Mouse (Mus musculus) liver, embryonic 16.5 days (tissue): ENCODE data around the gene Zfp872. TPM values are rescaled to one million over a fixed set of nuclear protein-coding genes. Genes with fewer than 3 reads are reported as not detected.

Source experiments
- ATAC-seq: fragments of 200-750 bp; cut with Nextera tagmentation; 2 replicates; pipeline ENCODE4 v1.8.0; 2017; ENCODE audit warnings: low read depth, mild to moderate bottlenecking, moderate number of reproducible peaks, moderate library complexity
- H3K27ac ChIP-seq: fragments of 300-500 bp; sonication (generic); 2 replicates; pipeline ENCODE4 v1.5.1; 2014; ENCODE audit warnings: mild to moderate bottlenecking, low read length
- H3K27me3 ChIP-seq: fragments of 300-500 bp; sonication (generic); 2 replicates; pipeline ENCODE4 v1.6.1; 2014; ENCODE audit warnings: low read depth, low read length, mixed read lengths; ENCODE audit not compliant: control insufficient read depth, insufficient read depth
- H3K36me3 ChIP-seq: fragments of 300-500 bp; sonication (generic); 2 replicates; pipeline ENCODE4 v1.6.1; 2014; ENCODE audit warnings: mild to moderate bottlenecking; ENCODE audit not compliant: control insufficient read depth, insufficient read depth
- H3K4me1 ChIP-seq: fragments of 300-500 bp; sonication (generic); 2 replicates; pipeline ENCODE4 v1.6.1; 2014; ENCODE audit warnings: low read depth, low read length, mixed read lengths; ENCODE audit not compliant: control insufficient read depth
- H3K4me2 ChIP-seq: fragments of 300-500 bp; sonication (generic); 2 replicates; pipeline ENCODE4 v1.6.1; 2014; ENCODE audit warnings: low read depth, low read length, mixed read lengths
- H3K4me3 ChIP-seq: fragments of 300-500 bp; sonication (generic); 2 replicates; pipeline ENCODE4 v1.5.1; 2014; ENCODE audit warnings: low read depth, mild to moderate bottlenecking, low read length
- H3K9ac ChIP-seq: fragments of 300-500 bp; sonication (generic); 2 replicates; pipeline ENCODE4 v1.6.1; 2014; ENCODE audit warnings: low read depth, low read length
- H3K9me3 ChIP-seq: fragments of 300-500 bp; sonication (generic); replicated peaks from 2 replicates; pipeline ENCODE4 v1.6.1; 2016; ENCODE audit warnings: low read length; ENCODE audit not compliant: control insufficient read depth
- WGBS: fragments of 180-500 bp; shearing (Covaris S2); extraction: QIAGEN DNeasy Blood & Tissue Kit; methylation state at CpG from one replicate; pipeline ENCODE4 v1.1.7; 2014; ENCODE audit not compliant: insufficient replicate concordance; 5-methylcytosine and 5-hydroxymethylcytosine counted together
- polyA plus RNA-seq: library from polyadenylated mRNA; unstranded; fragments of >200 nt; fragmentation: Nextera tagmentation; extraction: Ambion mirVana; gene quantifications from 2 replicates; pipeline ENCODE4 v1.2.1, GENCODE M21; 2015

The Zfp872 gene
- polyA plus RNA-seq, 1 experiment from 2014 or later, result 0.09 TPM

GRCm38 (mm10) chr9:22165964-22166363, 21.9 kb upstream of the Zfp872 start:
- Histone ChIP-seq H3K9me3 (peaks cover 4% of the 10 kb centered on the region), H3K9ac (no peak overlapping the region), H3K27ac (no peak overlapping the region), H3K4me1 (peaks cover 3% of the 10 kb centered on the region; the same call in 1 of the 2 replicates), H3K36me3 (no peaks in the 10 kb centered on the region), H3K4me3 (no peak overlapping the region), H3K27me3 (peaks cover 20% of the 10 kb centered on the region), H3K4me2 (no peak overlapping the region)
- 41% methylated on average over 6 of the region's 6 CpGs for WGBS
- no peak for ATAC-seq

DNA sequence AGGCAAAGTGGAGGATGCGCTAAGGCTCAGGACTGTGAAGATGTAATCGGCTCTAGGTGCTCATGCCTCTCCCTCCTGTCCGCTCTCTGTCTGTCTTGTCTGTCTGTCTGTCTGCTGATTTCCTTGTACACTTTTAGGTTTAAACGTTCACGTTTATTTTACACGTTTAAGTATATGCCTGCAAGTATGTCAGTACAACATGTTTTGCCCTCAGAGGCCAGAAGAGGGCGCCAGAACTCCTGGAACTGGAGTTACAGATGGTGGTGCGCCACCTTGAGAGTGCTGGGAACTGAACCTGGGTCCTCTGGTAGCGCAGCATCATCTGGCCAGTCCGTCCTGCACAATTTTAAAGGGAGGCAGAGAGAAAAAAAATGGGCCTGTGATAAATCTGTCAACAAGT, 21.2 kb upstream of the Zfp872 start:
- Histone ChIP-seq H3K27ac (no peak overlapping the region), H3K9ac (no peak overlapping the region), H3K9me3 (peaks cover 4% of the 10 kb centered on the region), H3K4me2 (no peak overlapping the region), H3K4me3 (no peak overlapping the region), H3K36me3 (no peaks in the 10 kb centered on the region), H3K27me3 (peaks cover 20% of the 10 kb centered on the region), H3K4me1 (peaks cover 3% of the 10 kb centered on the region; the same call in 1 of the 2 replicates)
- 80% methylated on average over 10 of the region's 10 CpGs for WGBS
- ATAC-seq, result no peak

DNA sequence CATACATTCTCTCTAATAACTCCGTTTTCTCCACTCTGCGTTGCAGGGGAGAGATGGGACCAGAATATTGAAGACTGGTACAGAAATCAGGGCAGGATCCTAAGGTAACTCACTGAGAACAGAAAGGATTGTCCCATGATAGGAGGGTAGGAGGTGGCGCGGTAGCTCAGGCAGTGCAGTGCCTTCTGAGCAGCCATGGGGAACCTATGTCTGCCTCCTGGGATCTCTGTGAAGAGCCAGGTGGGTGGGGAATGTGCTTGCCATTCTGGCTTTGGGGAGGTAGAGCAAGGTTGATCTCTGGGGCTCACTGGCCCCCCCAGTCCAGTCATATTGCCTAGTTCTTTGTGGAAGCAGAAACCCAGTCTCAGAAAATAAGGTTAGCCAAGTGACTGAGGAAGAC, 20.1 kb upstream of the Zfp872 start:
- Histone ChIP-seq H3K27ac (no peak overlapping the region), H3K36me3 (no peaks in the 10 kb centered on the region), H3K9ac (no peak overlapping the region), H3K4me1 (peaks cover 3% of the 10 kb centered on the region; the same call in 1 of the 2 replicates), H3K4me2 (no peak overlapping the region), H3K9me3 (peaks cover 4% of the 10 kb centered on the region), H3K27me3 (peaks cover 20% of the 10 kb centered on the region), H3K4me3 (no peak overlapping the region)
- no peak for ATAC-seq
- WGBS, result 81% methylated on average over 4 of the region's 4 CpGs

- no peak overlapping the region for H3K4me2 ChIP-seq
- H3K36me3 ChIP-seq, result no peaks in the 10 kb centered on the region
- no peak overlapping the region for H3K27ac ChIP-seq
- 84% methylated on average over 11 of the region's 11 CpGs for WGBS
- H3K9ac ChIP-seq, result no peak overlapping the region
- peaks cover 15% of the 10 kb centered on the region for H3K27me3 ChIP-seq
- H3K9me3 ChIP-seq, result peaks cover 4% of the 10 kb centered on the region
- ATAC-seq, result no peak
- H3K4me3 ChIP-seq, result no peak overlapping the region
- peaks cover 3% of the 10 kb centered on the region; the same call in 1 of the 2 replicates for H3K4me1 ChIP-seq
These were observed 18.6 kb upstream of the Zfp872 start for GRCm38 (mm10) chr9:22169327-22169726.

GRCm38 (mm10) chr9:22172318-22172717, 15.6 kb upstream of the Zfp872 start:
- WGBS, result 58% methylated on average over 4 of the region's 4 CpGs
- no peaks in the 10 kb centered on the region for H3K27me3 ChIP-seq
- H3K9ac ChIP-seq, result no peak overlapping the region
- H3K36me3 ChIP-seq, result no peaks in the 10 kb centered on the region
- no peak overlapping the region for H3K4me2 ChIP-seq
- no peak overlapping the region for H3K4me3 ChIP-seq
- no peak overlapping the region for H3K27ac ChIP-seq
- no peaks in the 10 kb centered on the region for H3K9me3 ChIP-seq
- ATAC-seq, result no peak
- no peaks in the 10 kb centered on the region for H3K4me1 ChIP-seq

- ATAC-seq, result no peak
- H3K27me3 ChIP-seq, result no peaks in the 10 kb centered on the region
- no peak overlapping the region for H3K4me3 ChIP-seq
- no peak overlapping the region for H3K4me2 ChIP-seq
- H3K9me3 ChIP-seq, result peaks cover 2% of the 10 kb centered on the region; the same call in 1 of the 2 replicates
- H3K27ac ChIP-seq, result no peak overlapping the region
- 29% methylated on average over 5 of the region's 5 CpGs for WGBS
- no peak overlapping the region for H3K9ac ChIP-seq
- H3K36me3 ChIP-seq, result no peaks in the 10 kb centered on the region
- no peaks in the 10 kb centered on the region for H3K4me1 ChIP-seq
These were observed 8.5 kb downstream of the Zfp872 start for GRCm38 (mm10) chr9:22196412-22196811.

GRCm38 (mm10) chr9:22213785-22214194, 25.9 kb downstream of the Zfp872 start:
- no peak overlapping the region for H3K9ac ChIP-seq
- H3K27me3 ChIP-seq, result no peaks in the 10 kb centered on the region
- ATAC-seq, result no peak
- no peak overlapping the region for H3K27ac ChIP-seq
- 36% methylated on average over 2 of the region's 2 CpGs for WGBS
- no peaks in the 10 kb centered on the region for H3K36me3 ChIP-seq
- no peaks in the 10 kb centered on the region for H3K9me3 ChIP-seq
- no peak overlapping the region for H3K4me3 ChIP-seq
- no peaks in the 10 kb centered on the region for H3K4me1 ChIP-seq
- no peak overlapping the region for H3K4me2 ChIP-seq

GRCm38 (mm10) chr9:22214549-22214948, 26.7 kb downstream of the Zfp872 start:
- Histone ChIP-seq H3K4me3 (no peak overlapping the region), H3K36me3 (no peaks in the 10 kb centered on the region), H3K9ac (no peak overlapping the region), H3K27me3 (no peaks in the 10 kb centered on the region), H3K4me1 (no peaks in the 10 kb centered on the region), H3K4me2 (no peak overlapping the region), H3K9me3 (no peaks in the 10 kb centered on the region), H3K27ac (no peak overlapping the region)
- no peak for ATAC-seq
- WGBS, result 18% methylated on average over 2 of the region's 2 CpGs

DNA sequence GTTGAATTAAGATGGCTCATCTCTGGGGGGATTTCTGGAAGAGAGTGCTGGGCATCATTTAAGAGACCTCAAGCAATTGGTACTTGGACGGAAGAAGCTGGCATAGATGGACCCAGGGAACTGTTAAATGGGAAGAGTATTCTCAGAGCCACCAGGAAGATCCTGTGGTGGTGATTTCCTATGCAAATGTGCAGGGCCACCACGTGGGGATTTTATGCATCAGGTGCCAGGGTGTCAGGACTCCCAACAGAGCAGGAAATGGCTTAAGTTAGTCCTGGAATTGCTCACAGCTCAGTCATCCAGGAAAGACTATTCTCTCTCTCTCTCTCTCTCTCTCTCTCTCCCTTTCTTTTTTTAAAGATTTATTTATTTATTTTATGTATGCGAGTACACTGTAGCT, 28.8 kb downstream of the Zfp872 start:
- Histone ChIP-seq H3K36me3 (no peaks in the 10 kb centered on the region), H3K27me3 (no peaks in the 10 kb centered on the region), H3K4me3 (no peak overlapping the region), H3K27ac (no peak overlapping the region), H3K4me2 (no peak overlapping the region), H3K9me3 (no peaks in the 10 kb centered on the region), H3K4me1 (no peaks in the 10 kb centered on the region), H3K9ac (no peak overlapping the region)
- no peak for ATAC-seq
- WGBS, result 37% methylated on average over 3 of the region's 3 CpGs
